Mouse (Mus musculus) spleen, postnatal 10 days (tissue): ENCODE data around the gene Kdm1b.

Experiments
- DNase-seq, 2 experiments: peaks; one replicate each; pipeline ENCODE4 v3.0.0; 2021 to 2022; ENCODE audit warnings: low spot score in 2 of 2

The Kdm1b gene

DNA sequence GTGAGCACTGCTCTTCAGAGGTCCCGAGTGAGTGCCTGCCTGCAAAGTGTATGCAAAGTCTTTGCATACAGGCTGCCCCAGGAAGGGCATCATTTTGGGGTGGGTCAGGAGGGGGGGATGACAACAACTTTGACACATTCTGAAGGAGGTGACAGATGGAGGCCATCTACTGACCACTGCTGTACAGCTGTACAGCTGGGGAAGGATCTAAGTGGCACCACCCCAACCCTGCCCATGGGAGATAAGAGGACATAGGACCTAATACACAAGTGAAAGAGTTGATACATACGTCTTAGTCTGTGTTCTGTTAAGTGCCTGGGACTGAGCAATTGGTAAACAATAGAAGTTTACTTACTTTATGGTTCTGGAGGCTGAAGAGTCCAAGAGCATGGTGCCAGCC, 65.9 kb downstream of the Kdm1b start:
- DNase-seq, result peak; percentile 34 to 64

DNA sequence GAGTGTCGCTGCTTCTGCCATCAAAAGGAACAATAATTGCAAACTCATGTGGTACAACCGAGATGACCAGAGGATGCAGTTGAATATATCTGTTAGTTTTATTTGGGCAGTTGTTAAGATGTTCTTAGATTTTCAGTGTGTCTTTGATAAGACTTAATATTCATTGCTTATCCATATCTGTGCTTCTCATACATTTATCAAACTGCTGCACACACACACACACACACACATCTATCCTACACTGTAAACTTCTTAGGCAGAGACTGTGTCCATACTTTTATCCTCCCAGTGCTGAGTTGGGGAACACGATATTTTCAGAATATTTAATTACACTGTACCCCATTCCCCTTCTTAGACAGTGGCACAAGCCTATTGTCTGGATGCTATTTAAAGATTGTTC, 67.9 kb downstream of the Kdm1b start:
- DNase-seq, result no peak

DNA sequence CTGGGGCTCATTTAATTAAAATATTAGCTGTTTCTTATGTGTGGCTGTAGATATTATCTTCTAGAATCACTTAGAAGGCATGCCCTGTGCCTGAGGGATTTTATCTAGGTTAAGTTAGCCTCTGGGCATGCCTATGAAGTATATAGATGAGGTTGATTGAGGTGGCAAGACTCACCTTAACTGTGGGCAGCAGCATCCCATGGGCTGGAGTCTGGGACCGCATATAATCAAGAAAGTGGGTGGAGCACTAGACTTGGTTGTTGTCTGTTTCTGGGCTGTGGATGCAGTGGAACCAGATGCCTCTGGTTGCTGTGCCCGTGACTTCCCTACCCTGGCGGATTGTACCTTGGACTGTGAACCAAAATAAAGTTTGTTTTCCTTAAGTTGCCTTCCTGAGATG, 68.8 kb downstream of the Kdm1b start:
- peak; percentile 29 to 31 for DNase-seq

DNA sequence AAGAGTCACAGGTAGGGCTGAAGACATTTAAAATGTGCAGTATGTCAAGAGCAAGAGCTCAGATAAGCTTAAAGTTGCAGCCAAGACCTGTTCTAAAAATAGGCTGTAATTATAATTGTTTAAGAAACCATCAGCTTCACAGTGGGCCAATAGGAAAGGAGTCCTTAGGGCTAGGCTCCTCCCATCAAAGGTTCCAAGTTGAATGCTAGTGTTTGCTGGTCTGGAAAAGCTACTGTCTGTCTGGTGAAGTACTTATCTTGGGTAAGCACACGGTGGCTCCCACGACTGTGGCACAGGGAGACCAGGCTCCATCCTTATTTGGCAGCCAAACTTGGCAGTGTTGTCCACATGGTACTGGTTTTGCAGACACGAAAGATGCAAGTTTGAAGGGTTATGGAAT, 69.6 kb downstream of the Kdm1b start:
- peak; percentile 49 to 72 for DNase-seq

DNA sequence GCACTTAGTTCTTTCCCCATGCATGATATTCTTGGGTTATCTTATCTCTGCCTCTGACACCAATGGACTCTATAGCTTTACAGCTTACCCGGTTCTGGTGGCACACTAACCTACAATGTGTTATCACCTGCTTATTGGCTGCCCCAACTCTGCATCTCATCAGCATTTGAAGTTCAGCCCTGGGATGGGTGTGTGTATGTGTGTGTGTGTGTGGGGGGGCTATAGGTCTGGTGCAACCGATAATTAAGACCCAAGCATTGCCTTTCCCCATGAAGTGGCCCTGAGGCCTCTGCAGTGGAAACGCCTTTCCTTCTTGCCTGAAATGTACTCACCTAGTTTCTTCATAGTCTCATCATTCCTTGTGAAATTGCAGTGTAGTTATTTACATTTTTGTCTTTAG, 72.7 kb downstream of the Kdm1b start:
- DNase-seq, result peak in 1 of 2 experiments; percentile 13

DNA sequence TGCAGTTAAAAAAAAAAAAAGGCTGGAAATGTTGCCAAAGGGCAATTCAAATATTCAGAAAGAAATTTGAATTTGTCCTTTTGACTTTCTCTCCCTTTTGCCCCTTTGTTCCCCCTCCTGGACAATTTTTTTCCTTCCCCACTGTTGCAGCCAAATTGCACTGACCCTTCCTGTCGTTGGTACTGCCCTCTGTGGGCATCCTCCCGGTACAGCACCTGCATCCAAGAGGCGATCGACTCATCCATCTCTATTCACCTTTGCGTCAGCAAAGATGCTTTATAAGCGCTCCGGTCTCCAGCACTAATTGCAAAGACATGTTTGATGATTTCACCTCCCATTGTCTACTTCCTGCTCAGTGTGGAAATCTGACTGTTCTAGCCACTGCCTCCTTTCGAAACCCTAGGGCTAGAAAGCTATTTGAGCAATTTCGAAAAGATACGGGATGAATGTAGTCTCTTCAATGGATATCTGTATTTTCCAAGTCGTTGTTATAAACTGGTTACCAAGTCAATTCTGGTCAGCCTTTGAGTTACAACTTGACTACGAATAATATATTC, 78.1 kb downstream of the Kdm1b start:
- peak in 1 of 2 experiments; percentile 21 for DNase-seq

DNA sequence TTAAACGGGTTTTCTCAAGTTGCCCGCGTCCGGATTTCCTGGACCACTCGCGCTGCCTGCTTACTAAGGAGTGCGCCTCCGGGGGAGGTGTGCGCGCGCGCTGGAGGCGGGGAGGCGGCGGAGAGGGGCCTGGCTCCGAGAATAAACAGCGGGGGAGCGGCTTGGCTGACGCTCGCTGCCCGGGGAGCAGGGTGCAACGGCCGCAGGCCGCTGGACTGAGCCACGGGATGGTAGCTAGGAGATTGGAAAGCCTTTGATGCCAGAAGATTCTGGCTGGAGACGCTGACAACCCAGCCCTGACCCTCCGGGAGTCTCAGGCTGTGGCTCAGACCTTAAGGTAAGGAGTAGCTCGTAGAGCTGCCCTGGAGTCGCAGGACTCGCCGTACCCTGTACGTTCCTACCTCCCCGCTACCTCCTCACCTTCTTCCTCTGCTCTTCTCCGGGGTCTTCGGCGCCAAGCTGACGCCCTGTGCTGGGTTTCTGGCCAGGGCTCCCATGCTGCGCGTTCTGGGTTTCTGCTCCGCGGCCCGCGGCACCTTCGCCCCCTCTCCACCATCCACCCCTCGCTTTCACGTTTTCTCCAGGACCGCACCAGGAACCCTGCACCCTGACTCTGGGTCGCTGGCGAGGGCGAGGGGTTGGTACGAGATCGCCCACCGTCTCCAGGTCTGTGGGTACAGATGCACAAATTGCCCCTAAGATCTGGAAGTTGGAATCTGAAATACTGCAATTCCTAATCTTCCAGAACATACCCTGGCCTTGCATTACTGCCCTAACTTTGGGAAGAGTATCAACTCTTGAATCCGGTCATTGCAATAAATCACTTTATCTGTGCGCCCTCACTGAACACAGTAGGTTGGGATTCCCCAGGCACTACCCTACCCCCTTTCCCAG, 79.5 kb downstream of the Kdm1b start, which contains the start of gene Rnf144b:
Rnf144b (plus strand) TSS at position 120 of the 894 bp plus-strand sequence.
- peak; percentile 19 to 41 for DNase-seq

DNA sequence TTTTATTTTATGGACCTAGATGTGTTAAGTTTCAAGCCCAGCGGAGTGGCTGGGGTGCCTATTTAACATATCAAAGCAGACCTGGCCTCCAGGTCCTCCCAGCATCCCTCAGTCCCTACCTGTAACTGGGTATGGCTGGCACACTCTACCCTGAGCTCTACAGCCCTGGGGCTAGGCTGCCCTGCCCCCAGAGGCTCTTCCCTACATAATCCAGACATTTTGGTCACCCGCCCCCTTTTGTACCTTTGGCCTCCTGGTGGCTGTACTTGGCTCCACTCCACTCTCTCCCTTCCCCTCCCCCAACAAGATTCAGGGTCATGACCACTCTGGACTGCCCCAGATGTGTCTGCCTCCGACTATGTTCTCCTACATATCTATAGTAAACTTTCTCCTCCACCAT, 81.2 kb downstream of the Kdm1b start:
- DNase-seq, result no peak

DNA sequence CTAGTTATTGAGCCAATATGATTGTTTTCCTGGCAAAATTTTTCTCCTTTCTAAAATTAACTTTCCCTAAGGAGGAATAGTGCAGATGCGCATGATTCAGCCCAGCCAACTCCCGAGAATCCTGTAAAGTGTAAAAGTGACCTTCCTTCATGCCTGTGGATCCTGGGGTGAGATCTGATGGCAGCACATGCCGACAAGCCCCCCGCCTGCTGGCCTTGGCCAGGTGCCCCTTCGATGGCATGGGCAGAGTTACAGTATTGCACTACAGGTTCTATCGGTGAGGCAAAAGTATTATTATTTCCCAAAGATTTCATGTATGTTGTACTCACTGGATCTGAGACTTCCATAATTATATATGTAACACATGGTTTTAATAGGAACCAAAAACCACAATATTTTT, 81.7 kb downstream of the Kdm1b start:
- no peak for DNase-seq

DNA sequence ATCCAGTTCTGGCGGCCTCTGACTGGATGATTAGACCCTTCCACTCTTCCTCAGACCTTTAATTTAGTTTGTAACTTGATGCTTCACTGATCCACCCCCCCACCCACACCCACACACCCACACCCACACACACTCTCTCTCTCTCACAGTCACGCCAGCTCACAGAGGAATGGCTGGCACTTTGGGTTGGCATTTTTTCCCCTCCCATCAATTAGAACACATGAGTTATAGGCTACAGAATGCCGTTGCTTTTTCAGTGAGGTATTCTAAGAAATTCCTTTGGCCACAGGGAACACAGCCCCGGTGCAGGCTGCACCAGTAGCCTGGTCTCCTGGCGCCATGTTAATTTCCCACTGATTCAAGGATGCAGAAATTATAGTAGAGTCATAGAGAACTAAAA, 82.3 kb downstream of the Kdm1b start:
- DNase-seq, result no peak

DNA sequence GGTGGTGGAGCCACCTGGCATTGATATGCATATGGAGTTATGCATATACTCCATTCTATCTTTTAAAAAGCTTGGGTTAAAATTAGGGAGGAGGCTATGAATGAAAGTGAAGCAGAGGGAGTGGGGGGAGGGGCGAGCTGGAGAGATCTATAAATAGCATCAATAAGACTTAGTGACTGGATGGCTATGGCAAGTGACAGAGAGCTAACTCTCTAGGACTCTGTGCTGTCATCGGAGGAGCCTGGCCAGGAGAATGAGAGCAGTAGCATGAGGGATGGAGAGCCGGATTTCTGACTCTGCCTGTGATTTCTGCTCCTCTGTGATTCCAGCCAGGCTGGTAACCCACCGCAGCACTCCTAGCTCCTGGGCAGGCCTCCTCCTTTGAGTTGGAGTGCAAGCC, 85.8 kb downstream of the Kdm1b start:
- DNase-seq, result no peak

DNA sequence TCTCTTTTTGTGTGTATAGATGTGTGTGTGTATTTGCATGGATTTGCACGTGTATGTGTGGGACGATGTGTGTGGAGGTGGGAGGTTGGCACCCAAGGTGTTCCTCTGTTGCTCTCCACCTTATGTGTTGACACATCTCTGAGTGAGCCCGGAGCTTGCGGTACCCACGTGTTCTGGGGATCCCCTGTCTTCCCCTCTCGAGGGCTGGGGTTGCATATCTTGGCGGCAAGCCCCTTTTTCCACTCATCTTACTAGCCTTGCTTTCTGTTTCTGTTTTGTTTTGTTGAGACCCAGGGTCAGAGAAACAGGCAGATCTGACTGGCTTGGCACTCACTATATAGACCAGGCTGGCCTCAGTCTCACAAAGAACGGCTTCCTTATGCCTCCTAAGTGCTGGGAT, 89.8 kb downstream of the Kdm1b start:
- peak in 1 of 2 experiments; percentile 10 for DNase-seq

DNA sequence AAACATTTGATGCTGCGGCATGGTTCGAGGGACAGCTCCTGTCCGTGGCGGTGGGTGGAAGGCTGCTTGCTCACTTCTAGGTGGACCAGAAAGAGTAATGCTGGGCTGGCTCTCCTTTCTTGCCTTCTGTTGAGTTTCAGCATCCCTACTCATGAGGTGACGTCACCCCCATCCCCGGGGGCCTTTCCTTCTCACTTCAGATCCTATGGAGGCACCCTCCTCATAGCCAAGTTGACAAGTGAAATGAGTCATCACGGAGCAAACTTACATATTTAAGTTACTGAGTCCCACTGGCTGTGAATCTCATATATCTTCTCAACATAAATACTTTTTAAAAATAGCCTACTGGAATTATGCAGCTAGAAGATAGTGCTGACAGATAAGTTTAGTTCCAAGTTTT, 91.5 kb downstream of the Kdm1b start:
- no peak for DNase-seq
